Mouse (Mus musculus) right cerebral cortex, postnatal 14 days (tissue): ENCODE data around the gene 4930455H04Rik.

Experiments used
- DNase-seq: peaks from one replicate; pipeline ENCODE4 v3.0.0; 2022

4930455H04Rik gene

GRCm38 (mm10) chr3:116967967-116968366 is at the start of gene 4930455H04Rik:
TSS of gene 4930455H04Rik (plus strand) at chr3:116968267.
- DNase-seq, result no peak

GRCm38 (mm10) chr3:116921535-116921934 is 46.5 kb upstream of the 4930455H04Rik start:
- no peak for DNase-seq

GRCm38 (mm10) chr3:116923042-116923441 is 45.0 kb upstream of the 4930455H04Rik start:
- DNase-seq, result no peak

GRCm38 (mm10) chr3:116928994-116929393 is 39.1 kb upstream of the 4930455H04Rik start:
- DNase-seq, result no peak

- DNase-seq, result no peak
Measured at GRCm38 (mm10) chr3:116933158-116933557, 34.9 kb upstream of the 4930455H04Rik start.

- DNase-seq, result no peak
Measured at GRCm38 (mm10) chr3:116936934-116937691, 31.0 kb upstream of the 4930455H04Rik start.

- DNase-seq, result no peak
Measured at GRCm38 (mm10) chr3:116940804-116941558, 27.1 kb upstream of the 4930455H04Rik start.

GRCm38 (mm10) chr3:116941559-116942117 is 26.4 kb upstream of the 4930455H04Rik start:
- no peak for DNase-seq

- no peak for DNase-seq
Measured at GRCm38 (mm10) chr3:116942751-116943150, 25.3 kb upstream of the 4930455H04Rik start.

GRCm38 (mm10) chr3:116943422-116943821 is 24.6 kb upstream of the 4930455H04Rik start:
- no peak for DNase-seq

GRCm38 (mm10) chr3:116946476-116946875 is 21.6 kb upstream of the 4930455H04Rik start:
- no peak for DNase-seq

GRCm38 (mm10) chr3:116950665-116951115 is 17.4 kb upstream of the 4930455H04Rik start:
- no peak for DNase-seq

GRCm38 (mm10) chr3:116951489-116951888 is 16.6 kb upstream of the 4930455H04Rik start:
- no peak for DNase-seq

- no peak for DNase-seq
Measured at GRCm38 (mm10) chr3:116952242-116952899, 15.7 kb upstream of the 4930455H04Rik start.

GRCm38 (mm10) chr3:116953366-116953765 is 14.7 kb upstream of the 4930455H04Rik start:
- DNase-seq, result no peak

- no peak for DNase-seq
Measured at GRCm38 (mm10) chr3:116955061-116955460, 13.0 kb upstream of the 4930455H04Rik start.

GRCm38 (mm10) chr3:116960414-116960813 is 7.7 kb upstream of the 4930455H04Rik start:
- no peak for DNase-seq

- DNase-seq, result no peak
Measured at GRCm38 (mm10) chr3:116961354-116962142, 6.5 kb upstream of the 4930455H04Rik start.

GRCm38 (mm10) chr3:116963213-116963612 is 4.9 kb upstream of the 4930455H04Rik start:
- no peak for DNase-seq

GRCm38 (mm10) chr3:116964426-116964825 is 3.6 kb upstream of the 4930455H04Rik start:
- no peak for DNase-seq

- peak; percentile 40 for DNase-seq
Measured at GRCm38 (mm10) chr3:116966225-116966624, 1.8 kb upstream of the 4930455H04Rik start.

GRCm38 (mm10) chr3:116966800-116967199 is 1.3 kb upstream of the 4930455H04Rik start:
- DNase-seq, result no peak
